Mouse (Mus musculus) forebrain, embryonic 16.5 days (tissue): Measurements from ENCODE around the gene 4930562C15Rik. TPM values are rescaled to one million over a fixed set of nuclear protein-coding genes. Genes with fewer than 3 reads are reported as not detected.
A peak's percentile ranks its signal among the peaks of the same experiment; 100 is the strongest.
"Not testable (repeated sequence)": the region's sequence is repeated elsewhere in the genome, so short reads cannot be mapped to it uniquely, and the experiment has no call there.

Experiments
- ATAC-seq: fragments of 200-750 bp; cut with Nextera tagmentation; 2 replicates; pipeline ENCODE4 v1.8.0; 2017; ENCODE audit warnings: mild to moderate bottlenecking, moderate library complexity
- H3K27ac ChIP-seq: fragments of 300-500 bp; sonication (generic); 2 replicates; pipeline ENCODE4 v1.5.1; 2014; ENCODE audit warnings: low read length, control low read depth
- H3K27me3 ChIP-seq: fragments of 300-500 bp; sonication (generic); replicated peaks from 2 replicates; pipeline ENCODE4 v1.6.1; 2014; ENCODE audit warnings: low read length; ENCODE audit not compliant: control insufficient read depth, insufficient read depth
- H3K36me3 ChIP-seq: fragments of 300-500 bp; sonication (generic); 2 replicates; pipeline ENCODE4 v1.6.1; 2014; ENCODE audit not compliant: control insufficient read depth, insufficient read depth
- H3K4me1 ChIP-seq: fragments of 300-500 bp; sonication (generic); replicated peaks from 2 replicates; pipeline ENCODE4 v1.6.1; 2014; ENCODE audit warnings: low read length; ENCODE audit not compliant: control insufficient read depth, insufficient read depth
- H3K4me2 ChIP-seq: fragments of 300-500 bp; sonication (generic); 2 replicates; pipeline ENCODE4 v1.6.1; 2014; ENCODE audit warnings: mild to moderate bottlenecking, low read length, control low read depth
- H3K4me3 ChIP-seq: fragments of 300-500 bp; sonication (generic); replicated peaks from 2 replicates; pipeline ENCODE4 v1.5.1; 2014; ENCODE audit warnings: mild to moderate bottlenecking, low read length, control low read depth
- H3K9ac ChIP-seq: fragments of 300-500 bp; sonication (generic); replicated peaks from 2 replicates; pipeline ENCODE4 v1.6.1; 2014; ENCODE audit warnings: low read depth, low read length, control low read depth
- H3K9me3 ChIP-seq: fragments of 300-500 bp; sonication (generic); 2 replicates; pipeline ENCODE4 v1.6.1; 2016; ENCODE audit warnings: low read length; ENCODE audit not compliant: control insufficient read depth
- WGBS: fragments of 180-500 bp; shearing (Covaris S2); extraction: QIAGEN DNeasy Blood & Tissue Kit; methylation state at CpG from one replicate; pipeline ENCODE4 v1.1.7; 2014; 5-methylcytosine and 5-hydroxymethylcytosine counted together
- polyA plus RNA-seq: library from polyadenylated mRNA; unstranded; fragments of >200 nt; fragmentation: Nextera tagmentation; extraction: Ambion mirVana; gene quantifications from 2 replicates; pipeline ENCODE4 v1.2.1, GENCODE M21; 2015

The 4930562C15Rik gene
- polyA plus RNA-seq = 0.15 and 0.80 TPM in 2 replicates

DNA sequence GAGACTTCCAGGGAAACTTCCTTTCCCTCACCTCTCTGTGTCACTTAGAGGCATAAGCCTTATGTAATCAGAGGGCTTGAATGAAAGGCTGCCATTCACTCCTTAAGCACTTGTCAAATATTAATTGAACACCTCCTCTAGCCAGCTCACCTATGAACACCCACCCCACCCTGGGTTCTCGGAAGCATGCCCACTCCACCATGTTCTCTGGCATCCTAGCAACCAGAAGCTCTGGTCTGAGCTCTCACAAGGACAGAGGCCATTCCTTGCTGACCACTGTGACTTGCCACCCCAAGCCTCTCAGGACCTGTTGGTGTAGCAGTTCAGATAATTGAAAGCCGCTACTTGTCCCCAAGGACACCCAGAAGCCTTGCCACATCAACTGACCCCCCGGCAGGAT lies at the start of gene 4930562C15Rik:
Gene 4930562C15Rik (plus strand): TSS at position 226 of the 400 bp plus-strand sequence.
- Histone ChIP-seq H3K4me1 (no peaks in the 10 kb centered on the region), H3K4me3 (no peak within 1 kb of the TSS), H3K9me3 (no peaks in the 10 kb centered on the region), H3K4me2 (no peak within 1 kb of the TSS), H3K27ac (no peak within 1 kb of the TSS), H3K36me3 (no peaks in the 10 kb centered on the region), H3K9ac (no peak within 1 kb of the TSS), H3K27me3 (no peaks in the 10 kb centered on the region)
- 93% methylated on average over 3 of the region's 3 CpGs for WGBS
- no peak for ATAC-seq

- Histone ChIP-seq H3K4me1 (peaks cover 28% of the 10 kb centered on the region), H3K36me3 (no peaks in the 10 kb centered on the region), H3K9me3 (no peaks in the 10 kb centered on the region), H3K4me2 (no peak overlapping the region), H3K27me3 (no peaks in the 10 kb centered on the region), H3K9ac (no peak overlapping the region), H3K27ac (no peak overlapping the region), H3K4me3 (no peak overlapping the region)
- ATAC-seq = no peak
- 40% methylated on average over 4 of the region's 4 CpGs for WGBS
Measured at GRCm38 (mm10) chr16:4785706-4786105, 49.5 kb upstream of the 4930562C15Rik start.

DNA sequence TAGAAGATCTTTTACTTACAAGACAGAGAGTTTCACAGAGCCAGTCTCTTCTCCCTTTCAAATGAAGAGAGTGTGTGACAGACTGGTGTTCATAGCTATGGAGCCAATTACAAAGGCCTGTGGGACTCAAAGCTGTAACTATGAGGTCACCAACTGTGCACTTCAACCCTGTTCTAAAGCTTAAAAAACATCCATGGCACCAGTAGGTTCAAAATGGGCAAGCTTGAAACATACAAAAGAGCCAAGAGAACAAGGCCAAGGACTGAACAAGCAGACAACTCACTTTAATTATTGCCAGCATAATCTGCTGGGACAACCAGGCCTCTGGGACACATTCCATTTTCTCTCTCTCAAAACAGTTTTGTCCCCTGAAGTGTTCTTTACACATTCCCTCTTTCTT lies 47.0 kb upstream of the 4930562C15Rik start:
- no peak for ATAC-seq
- peaks cover 21% of the 10 kb centered on the region for H3K4me1 ChIP-seq
- H3K36me3 ChIP-seq = no peaks in the 10 kb centered on the region
- no peaks in the 10 kb centered on the region for H3K9me3 ChIP-seq
- no peak overlapping the region for H3K27ac ChIP-seq
- H3K27me3 ChIP-seq = no peaks in the 10 kb centered on the region
- no peak overlapping the region for H3K9ac ChIP-seq
- 0 out of 2 replicates have a peak overlapping the region, but pooled peaks have one; percentile 5 for H3K4me3 ChIP-seq
- peak overlapping the region; percentile 34 for H3K4me2 ChIP-seq

DNA sequence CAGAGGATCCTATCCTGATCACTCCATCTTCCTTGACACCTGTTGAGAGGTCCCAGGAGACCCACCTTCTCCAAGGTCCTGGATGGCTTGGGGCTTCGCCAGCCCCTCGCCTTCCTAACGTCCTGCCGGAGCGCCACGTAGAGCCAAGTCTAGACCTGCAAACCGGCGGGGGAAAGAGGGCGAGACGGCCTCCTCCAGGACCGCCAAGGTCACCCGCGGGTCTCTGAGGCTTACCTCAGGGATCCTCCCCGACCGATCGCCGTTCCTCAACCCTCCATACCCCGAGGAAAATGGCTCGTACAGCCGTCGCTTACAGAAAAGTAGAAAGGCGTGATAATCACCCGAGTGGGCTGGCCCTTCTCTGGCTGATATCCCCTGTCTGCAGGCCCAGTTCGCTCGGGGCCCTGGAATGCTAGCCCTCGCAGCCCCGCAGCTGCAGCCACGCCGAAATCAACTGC lies 45.9 kb upstream of the 4930562C15Rik start:
- no peaks in the 10 kb centered on the region for H3K9me3 ChIP-seq
- H3K4me3 ChIP-seq = peak overlapping the region; percentile 61
- peak overlapping the region; percentile 92 for H3K9ac ChIP-seq
- ATAC-seq = peak; percentile 44
- H3K27me3 ChIP-seq = no peaks in the 10 kb centered on the region
- H3K27ac ChIP-seq = peak overlapping the region; percentile 41
- peak overlapping the region; percentile 82 for H3K4me2 ChIP-seq
- WGBS = 0% methylated on average over 29 of the region's 29 CpGs
- H3K4me1 ChIP-seq = peaks cover 21% of the 10 kb centered on the region
- H3K36me3 ChIP-seq = no peaks in the 10 kb centered on the region

GRCm38 (mm10) chr16:4789810-4790559 lies 45.2 kb upstream of the 4930562C15Rik start, which contains the start of gene Cdip1:
Gene Cdip1, minus strand, starts transcription at chr16:4790292.
- ATAC-seq = peak; percentile 99
- peaks cover 21% of the 10 kb centered on the region for H3K4me1 ChIP-seq
- H3K9ac ChIP-seq = peak within 1 kb of the TSS; percentile 92
- H3K27me3 ChIP-seq = no peaks in the 10 kb centered on the region
- H3K36me3 ChIP-seq = no peaks in the 10 kb centered on the region
- under 1% methylated on average over 51 of the region's 51 CpGs for WGBS
- peak within 1 kb of the TSS; percentile 98 for H3K27ac ChIP-seq
- H3K4me2 ChIP-seq = peak within 1 kb of the TSS; percentile 82
- H3K4me3 ChIP-seq = peak within 1 kb of the TSS; percentile 61
- no peaks in the 10 kb centered on the region for H3K9me3 ChIP-seq

DNA sequence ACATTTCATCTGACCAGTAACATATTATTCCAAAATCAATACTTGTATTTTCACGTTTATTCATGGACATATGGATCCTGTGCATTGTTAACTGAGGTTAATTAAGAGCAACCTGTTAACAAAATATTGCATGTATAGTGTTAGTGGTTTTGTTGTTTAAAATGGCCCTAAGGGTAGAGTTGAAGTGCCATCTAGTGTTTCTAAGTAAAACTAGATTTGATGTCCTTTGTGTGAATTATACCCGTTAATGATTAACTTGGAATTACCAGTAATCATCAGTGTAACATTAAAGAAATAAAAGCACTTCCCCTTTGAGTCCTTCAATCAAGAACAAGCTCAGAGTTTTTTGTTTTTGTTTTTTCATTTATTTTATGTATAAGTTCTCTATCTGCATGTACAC lies 43.9 kb upstream of the 4930562C15Rik start:
- no peak for ATAC-seq
- no peak overlapping the region for H3K4me2 ChIP-seq
- WGBS = 52% methylated on average over 2 of the region's 2 CpGs
- no peak overlapping the region for H3K4me3 ChIP-seq
- no peaks in the 10 kb centered on the region for H3K9me3 ChIP-seq
- H3K27ac ChIP-seq = no peak overlapping the region
- H3K36me3 ChIP-seq = no peaks in the 10 kb centered on the region
- H3K4me1 ChIP-seq = peaks cover 18% of the 10 kb centered on the region
- H3K27me3 ChIP-seq = no peaks in the 10 kb centered on the region
- H3K9ac ChIP-seq = no peak overlapping the region

GRCm38 (mm10) chr16:4796631-4797030 lies 38.6 kb upstream of the 4930562C15Rik start:
- H3K27ac ChIP-seq = no peak overlapping the region
- H3K4me3 ChIP-seq = no peak overlapping the region
- no peaks in the 10 kb centered on the region for H3K36me3 ChIP-seq
- 85% methylated on average over 4 of the region's 4 CpGs for WGBS
- no peak for ATAC-seq
- H3K9me3 ChIP-seq = no peaks in the 10 kb centered on the region
- no peak overlapping the region for H3K4me2 ChIP-seq
- H3K4me1 ChIP-seq = no peaks in the 10 kb centered on the region
- H3K9ac ChIP-seq = no peak overlapping the region
- no peaks in the 10 kb centered on the region for H3K27me3 ChIP-seq

GRCm38 (mm10) chr16:4818349-4818748 lies 16.9 kb upstream of the 4930562C15Rik start:
- no peaks in the 10 kb centered on the region for H3K4me1 ChIP-seq
- no peaks in the 10 kb centered on the region for H3K27me3 ChIP-seq
- no peak overlapping the region for H3K9ac ChIP-seq
- no peak overlapping the region for H3K27ac ChIP-seq
- no peaks in the 10 kb centered on the region for H3K9me3 ChIP-seq
- WGBS = 85% methylated on average over 3 of the region's 3 CpGs
- no peak overlapping the region for H3K4me2 ChIP-seq
- no peak overlapping the region for H3K4me3 ChIP-seq
- no peak for ATAC-seq
- no peaks in the 10 kb centered on the region for H3K36me3 ChIP-seq

DNA sequence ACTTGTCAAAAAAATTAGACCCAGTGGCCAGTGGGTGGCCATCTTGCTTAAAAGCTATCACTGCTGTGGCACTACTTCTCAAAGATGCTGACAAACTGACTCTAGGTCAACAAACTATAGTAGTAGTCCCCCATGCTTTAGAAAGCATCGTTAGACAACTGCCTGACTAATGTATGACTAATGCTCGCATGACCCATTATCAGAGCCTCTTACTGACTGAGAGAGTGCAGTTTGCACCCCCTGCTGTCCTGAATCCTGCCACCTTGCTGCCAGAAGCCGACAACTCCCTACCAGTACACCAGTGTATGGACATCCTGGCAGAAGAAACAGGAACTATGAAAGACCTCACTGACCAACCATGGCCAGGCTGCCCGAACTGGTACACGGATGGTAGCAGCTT lies 10.8 kb upstream of the 4930562C15Rik start:
- not testable (repeated sequence) for H3K9ac ChIP-seq, ATAC-seq, H3K27ac ChIP-seq, H3K36me3 ChIP-seq, H3K4me1 ChIP-seq, H3K4me2 ChIP-seq, H3K4me3 ChIP-seq, H3K27me3 ChIP-seq, H3K9me3 ChIP-seq
- WGBS = 82% methylated on average over 5 of the region's 5 CpGs
